18 mouse cellular contexts compared by ENCODE assay signal in the genomic region with DNA sequence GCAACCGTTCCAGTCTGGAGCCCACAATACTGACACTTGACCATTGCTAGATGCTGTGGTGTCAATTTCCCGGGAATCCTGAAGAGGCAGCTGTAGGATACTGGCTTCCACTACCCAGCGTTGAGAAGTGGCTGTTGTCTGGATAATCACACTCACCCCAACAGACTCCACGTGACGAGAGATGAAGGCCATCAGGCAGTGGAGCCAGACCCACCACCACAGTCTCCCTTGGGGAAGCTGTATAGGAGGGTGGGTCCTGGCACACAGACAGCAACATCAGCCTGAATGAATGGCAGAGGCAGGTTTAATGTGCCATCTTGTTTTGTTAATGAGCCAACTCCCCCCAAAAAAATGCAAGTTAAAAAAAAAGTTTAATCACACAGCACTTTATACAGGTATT. TPM values are rescaled to one million over a fixed set of nuclear protein-coding genes. Genes with fewer than 3 reads are reported as not detected.
"Had no signal": no experiment of that assay in that cellular context is flagged by ENCODE, and none has a peak within 500 bp of the region (broad histone marks: within the 10 kb centered on the region; RNA-seq: fewer than 3 reads in every experiment).

No protein-coding gene starts in this region.

- H3K9me3 ChIP-seq: limb, embryonic 15.5 days; midbrain, embryonic 10.5 days had no signal

- H3K9ac ChIP-seq: limb, embryonic 15.5 days; lung, embryonic 14.5 days had no signal

- H3K27ac ChIP-seq: kidney, postnatal 0 days; limb, embryonic 15.5 days; midbrain, embryonic 10.5 days had no signal

- H3K4me3 ChIP-seq: limb, embryonic 15.5 days; midbrain, embryonic 10.5 days had no signal

- ATAC-seq: intestine, embryonic 16.5 days; midbrain, embryonic 16.5 days had no signal

- H3K4me2 ChIP-seq: limb, embryonic 15.5 days; lung, embryonic 14.5 days had no signal

- DNase-seq: kidney, adult 8-10 months; kidney, postnatal 36 days; layer of hippocampus, adult 9-11 months; layer of hippocampus, postnatal 36 days; lung, embryonic 14.5 days; lung, postnatal 10 days; lung, postnatal 4 days; right cerebral cortex, adult 18-20 months; right cerebral cortex, postnatal 25 days; thymus, adult 18-20 months; thymus, postnatal 14 days had no signal

RNA-seq across cellular contexts. Expression of gene Aanat, which starts 48.8 kb away (rescaled TPM):
- total RNA-seq: megakaryocyte, adult 5-6 weeks had no signal
- polyA plus RNA-seq: intestine, embryonic 16.5 days; kidney, postnatal 0 days; limb, embryonic 15.5 days; lung, embryonic 14.5 days; midbrain, embryonic 10.5 days; small intestine, adult 2 months had no signal
